Mouse (Mus musculus) forebrain, embryonic 11.5 days (tissue): ENCODE results near the gene Pth2. TPM values are rescaled to one million over a fixed set of nuclear protein-coding genes. Genes with fewer than 3 reads are reported as not detected.

ENCODE experiments used
- microRNA-seq: library from miRNA; unstranded; fragments of <30 nt; microRNA quantifications from one replicate; pipeline ENCODE4, GENCODE M21; 2016; ENCODE audit not compliant: insufficient number of aligned reads
- polyA plus RNA-seq: library from polyadenylated mRNA; unstranded; fragments of >200 nt; fragmentation: Nextera tagmentation; extraction: Ambion mirVana; gene quantifications from 2 replicates; pipeline ENCODE4 v1.2.1, GENCODE M21; 2014

Pth2 gene
- polyA plus RNA-seq, 1 experiment from 2014 or later: not detected

Small RNAs within 50 kb of the gene (microRNA-seq; reads per million reads assigned to microRNA genes)
- not detected for gene Mir7055

Other genes starting within 250 kb of the Pth2 start
- gene Tsks, start 237.8 kb upstream of the Pth2 start, polyA plus RNA-seq: 0.23 TPM in 1 of 2 replicates, not detected in the other
- gene Cpt1c, start 206.1 kb upstream of the Pth2 start, polyA plus RNA-seq: 26.3 and 27.2 TPM in 2 replicates
- gene Prmt1, start 194.4 kb upstream of the Pth2 start, polyA plus RNA-seq: 286 and 301 TPM in 2 replicates
- gene Irf3, start 183.3 kb upstream of the Pth2 start, polyA plus RNA-seq: 75.3 and 86.0 TPM in 2 replicates
- 70.6 and 74.9 TPM in 2 replicates for gene Bcl2l12, start 182.3 kb upstream of the Pth2 start, polyA plus RNA-seq
- 59.9 and 60.2 TPM in 2 replicates for gene Scaf1, start 164.6 kb upstream of the Pth2 start, polyA plus RNA-seq
- 15.5 and 16.6 TPM in 2 replicates for gene Rras, start 163.0 kb upstream of the Pth2 start, polyA plus RNA-seq
- gene Prr12, start 128.1 kb upstream of the Pth2 start, polyA plus RNA-seq: 16.1 and 19.2 TPM in 2 replicates
- gene Nosip, start 118.6 kb upstream of the Pth2 start, polyA plus RNA-seq: 52.6 and 64.0 TPM in 2 replicates
- gene Prrg2, start 118.3 kb upstream of the Pth2 start, polyA plus RNA-seq: 14.2 and 18.4 TPM in 2 replicates
- 110 and 118 TPM in 2 replicates for gene Rcn3, start 88.8 kb upstream of the Pth2 start, polyA plus RNA-seq
- gene Fcgrt, start 77.1 kb upstream of the Pth2 start, polyA plus RNA-seq: 7.1 and 7.3 TPM in 2 replicates
- gene Rps11, start 56.6 kb upstream of the Pth2 start, polyA plus RNA-seq: 1,418 and 1,481 TPM in 2 replicates
- 1,136 and 1,164 TPM in 2 replicates for gene Rpl13a, start 52.2 kb upstream of the Pth2 start, polyA plus RNA-seq
- gene Gm45713, start 44.8 kb upstream of the Pth2 start, polyA plus RNA-seq: 0.45 and 0.55 TPM in 2 replicates
- 1.2 and 1.8 TPM in 2 replicates for gene Flt3l, start 44.6 kb upstream of the Pth2 start, polyA plus RNA-seq
- 95.9 and 110 TPM in 2 replicates for gene Pih1d1, start 26.7 kb upstream of the Pth2 start, polyA plus RNA-seq
- 44.0 and 44.1 TPM in 2 replicates for gene Aldh16a1, start 26.4 kb upstream of the Pth2 start, polyA plus RNA-seq
- 3.6 and 4.6 TPM in 2 replicates for gene Slc17a7, start 17.0 kb upstream of the Pth2 start, polyA plus RNA-seq
- 0.13 and 0.33 TPM in 2 replicates for gene Gfy, start 1.4 kb upstream of the Pth2 start, polyA plus RNA-seq
- gene Ccdc155, start 23.9 kb downstream of the Pth2 start, polyA plus RNA-seq: 0.83 and 0.90 TPM in 2 replicates
- 0.48 TPM in 1 of 2 replicates, not detected in the other for gene Dkkl1, start 31.2 kb downstream of the Pth2 start, polyA plus RNA-seq
- gene Tead2, start 34.8 kb downstream of the Pth2 start, polyA plus RNA-seq: 297 and 318 TPM in 2 replicates
- gene Cd37, start 58.1 kb downstream of the Pth2 start, polyA plus RNA-seq: 0.60 and 1.1 TPM in 2 replicates
- 0.36 TPM in 1 of 2 replicates, not detected in the other for gene Slc6a16, start 60.1 kb downstream of the Pth2 start, polyA plus RNA-seq
- gene Slc6a21, start 96.5 kb downstream of the Pth2 start, polyA plus RNA-seq: not detected in 2 replicates
- gene Trpm4, start 152.8 kb downstream of the Pth2 start, polyA plus RNA-seq: 5.6 and 6.8 TPM in 2 replicates
- not detected in 2 replicates for gene Hrc, start 154.3 kb downstream of the Pth2 start, polyA plus RNA-seq
- gene Ppfia3, start 186.0 kb downstream of the Pth2 start, polyA plus RNA-seq: 11.6 and 13.0 TPM in 2 replicates
- 0.48 and 1.5 TPM in 2 replicates for gene Lin7b, start 189.6 kb downstream of the Pth2 start, polyA plus RNA-seq
- 79.8 and 87.9 TPM in 2 replicates for gene Snrnp70, start 214.7 kb downstream of the Pth2 start, polyA plus RNA-seq
- gene Kcna7, start 224.7 kb downstream of the Pth2 start, polyA plus RNA-seq: not detected in 2 replicates
- 0.33 and 0.67 TPM in 2 replicates for gene Ntf5, start 232.7 kb downstream of the Pth2 start, polyA plus RNA-seq
- not detected in 2 replicates for gene Lhb, start 239.8 kb downstream of the Pth2 start, polyA plus RNA-seq